Mouse (Mus musculus) heart, adult 2 months (tissue): ENCODE measurements at regions not wholly inside any gene's neighbourhood (a gene's known extent, or its start where the extent isn't known, plus 50 kb on each side); places are given as distances from the start of the nearest gene placed in this dataset.

Source experiments
- CTCF ChIP-seq: fragments of 200-600 bp; IDR thresholded peaks from 2 replicates; pipeline ENCODE4 v1.8.1; 2022; ENCODE audit warnings: antibody characterized with exemption, mild to moderate bottlenecking, moderate library complexity
- EP300 ChIP-seq: fragments of 200-500 bp; IDR thresholded peaks from 2 replicates; pipeline ENCODE4 v1.6.1; 2011; ENCODE audit warnings: low read depth, low read length, control low read depth; ENCODE audit not compliant: insufficient read depth

DNA sequence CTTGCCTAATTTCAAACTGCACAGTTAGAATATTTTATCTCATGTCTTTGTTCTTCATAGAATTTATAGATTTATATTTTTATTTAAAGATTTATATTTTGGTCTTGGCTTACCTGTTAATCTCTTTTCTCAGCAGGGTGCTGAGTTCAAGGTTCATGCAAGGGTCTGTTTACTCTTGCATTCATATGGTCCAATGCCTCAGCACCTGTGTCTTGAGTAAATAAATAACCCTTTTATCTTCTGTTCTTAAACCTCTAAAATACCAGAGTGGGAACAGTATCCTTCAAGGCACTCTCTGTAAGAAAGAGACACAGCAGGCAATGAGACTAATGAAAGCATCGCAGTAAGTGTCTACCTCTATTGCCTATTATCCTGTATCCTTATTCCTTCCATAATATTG, 290.3 kb downstream of the Lrrc3b start:
- TF ChIP-seq CTCF = no peak
- no peak for TF ChIP-seq EP300
